Mouse (Mus musculus) urinary bladder, adult 2 months (tissue): Measurements from ENCODE around the gene Pip5k1a. TPM values are rescaled to one million over a fixed set of nuclear protein-coding genes. Genes with fewer than 3 reads are reported as not detected.

Experiments
- polyA plus RNA-seq: library from polyadenylated mRNA; depleted of rRNA; stranded (reverse); fragments of >200 nt; gene quantifications from 2 replicates; pipeline ENCODE4 v1.2.3, GENCODE M21; 2012; rRNA removed

Pip5k1a gene
- polyA plus RNA-seq, 1 experiment = 28.2 TPM

Other genes with a start within 250 kb of the Pip5k1a start
- 242 and 281 TPM in 2 replicates for gene Psmb4, start 220.0 kb downstream of the Pip5k1a start, polyA plus RNA-seq
- 83.1 and 85.8 TPM in 2 replicates for gene Selenbp1, start 173.9 kb downstream of the Pip5k1a start, polyA plus RNA-seq
- 22.7 and 23.4 TPM in 2 replicates for gene Rfx5, start 152.9 kb downstream of the Pip5k1a start, polyA plus RNA-seq
- 64.9 and 85.1 TPM in 2 replicates for gene Pi4kb, start 132.2 kb downstream of the Pip5k1a start, polyA plus RNA-seq
- 14.0 and 17.6 TPM in 2 replicates for gene Zfp687, start 91.5 kb downstream of the Pip5k1a start, polyA plus RNA-seq
- 172 and 195 TPM in 2 replicates for gene Psmd4, start 64.3 kb downstream of the Pip5k1a start, polyA plus RNA-seq
- 70.9 and 76.2 TPM in 2 replicates for gene Vps72, start 4.1 kb upstream of the Pip5k1a start, polyA plus RNA-seq
- 1.2 and 1.5 TPM in 2 replicates for gene Tmod4, start 17.5 kb upstream of the Pip5k1a start, polyA plus RNA-seq
- gene Scnm1, start 27.1 kb upstream of the Pip5k1a start, polyA plus RNA-seq = 84.2 and 90.2 TPM in 2 replicates
- 10.4 and 11.0 TPM in 2 replicates for gene Lysmd1, start 27.2 kb upstream of the Pip5k1a start, polyA plus RNA-seq
- gene Tnfaip8l2, start 35.4 kb upstream of the Pip5k1a start, polyA plus RNA-seq = 8.5 and 8.7 TPM in 2 replicates
- 4.2 and 5.8 TPM in 2 replicates for gene Sema6c, start 53.5 kb upstream of the Pip5k1a start, polyA plus RNA-seq
- 21.4 and 21.9 TPM in 2 replicates for gene Gabpb2, start 111.0 kb upstream of the Pip5k1a start, polyA plus RNA-seq
- 77.2 and 92.7 TPM in 2 replicates for gene Cdc42se1, start 121.8 kb upstream of the Pip5k1a start, polyA plus RNA-seq
- 11.0 and 15.4 TPM in 2 replicates for gene Mllt11, start 125.2 kb upstream of the Pip5k1a start, polyA plus RNA-seq
- 0.47 and 0.58 TPM in 2 replicates for gene Gm128, start 134.7 kb upstream of the Pip5k1a start, polyA plus RNA-seq
- 13.5 and 15.1 TPM in 2 replicates for gene Bnipl, start 144.3 kb upstream of the Pip5k1a start, polyA plus RNA-seq
- 69.7 and 79.9 TPM in 2 replicates for gene Mindy1, start 174.4 kb upstream of the Pip5k1a start, polyA plus RNA-seq
- gene Prune1, start 175.1 kb upstream of the Pip5k1a start, polyA plus RNA-seq = 19.2 and 20.3 TPM in 2 replicates
- 6.5 and 7.6 TPM in 2 replicates for gene Anxa9, start 200.2 kb upstream of the Pip5k1a start, polyA plus RNA-seq
- gene Cers2, start 207.9 kb upstream of the Pip5k1a start, polyA plus RNA-seq = 119 and 126 TPM in 2 replicates